Mouse (Mus musculus): ENCODE measurements at regions not wholly inside any gene's neighbourhood (a gene's known extent, or its start where the extent isn't known, plus 50 kb on each side); places are given as distances from the start of the nearest gene placed in this dataset.

DNA sequence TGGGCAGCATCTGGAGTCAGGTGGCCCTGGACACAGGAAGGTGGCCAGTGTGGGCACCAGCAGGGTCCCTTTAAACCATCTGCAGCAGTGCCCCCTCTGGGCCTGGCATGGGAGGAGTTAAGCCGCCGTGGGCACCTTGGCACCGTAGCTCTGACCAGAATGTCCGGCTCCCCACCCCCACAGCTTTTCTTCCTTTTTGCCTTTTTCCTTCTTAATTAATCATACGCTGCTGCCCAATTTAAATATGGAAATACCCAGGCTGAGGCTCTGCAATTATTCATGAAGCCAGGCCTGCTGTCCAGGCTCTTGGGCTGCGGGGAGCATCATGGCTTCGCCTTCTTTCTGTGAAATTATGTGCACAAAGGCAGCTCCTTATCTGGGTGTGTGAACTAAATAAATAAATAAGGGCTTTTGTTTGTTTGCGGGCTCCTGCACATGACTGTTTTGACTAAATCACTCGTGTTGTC, 70.6 kb upstream of the Wnt7b start:
- Histone ChIP-seq H3K36me3 (no peaks in the 10 kb centered on the region), H3K9me3 (no peaks in the 10 kb centered on the region), H3K9ac (peak overlapping the region; percentile 4; the same call in 1 of the 2 replicates), H3K27me3 (replicated peaks) (peaks cover 42% of the 10 kb centered on the region), H3K4me1 (peaks cover 58% of the 10 kb centered on the region), H3K4me3 (no peak overlapping the region), H3K4me2 (replicated peaks) (peak overlapping the region; percentile 64), H3K27ac (peak overlapping the region; percentile 97)
- peak; percentile 52 for ATAC-seq (ENCODE audit: low FRiP score, low read depth)
- WGBS = 46% methylated on average over 9 of the region's 9 CpGs

DNA sequence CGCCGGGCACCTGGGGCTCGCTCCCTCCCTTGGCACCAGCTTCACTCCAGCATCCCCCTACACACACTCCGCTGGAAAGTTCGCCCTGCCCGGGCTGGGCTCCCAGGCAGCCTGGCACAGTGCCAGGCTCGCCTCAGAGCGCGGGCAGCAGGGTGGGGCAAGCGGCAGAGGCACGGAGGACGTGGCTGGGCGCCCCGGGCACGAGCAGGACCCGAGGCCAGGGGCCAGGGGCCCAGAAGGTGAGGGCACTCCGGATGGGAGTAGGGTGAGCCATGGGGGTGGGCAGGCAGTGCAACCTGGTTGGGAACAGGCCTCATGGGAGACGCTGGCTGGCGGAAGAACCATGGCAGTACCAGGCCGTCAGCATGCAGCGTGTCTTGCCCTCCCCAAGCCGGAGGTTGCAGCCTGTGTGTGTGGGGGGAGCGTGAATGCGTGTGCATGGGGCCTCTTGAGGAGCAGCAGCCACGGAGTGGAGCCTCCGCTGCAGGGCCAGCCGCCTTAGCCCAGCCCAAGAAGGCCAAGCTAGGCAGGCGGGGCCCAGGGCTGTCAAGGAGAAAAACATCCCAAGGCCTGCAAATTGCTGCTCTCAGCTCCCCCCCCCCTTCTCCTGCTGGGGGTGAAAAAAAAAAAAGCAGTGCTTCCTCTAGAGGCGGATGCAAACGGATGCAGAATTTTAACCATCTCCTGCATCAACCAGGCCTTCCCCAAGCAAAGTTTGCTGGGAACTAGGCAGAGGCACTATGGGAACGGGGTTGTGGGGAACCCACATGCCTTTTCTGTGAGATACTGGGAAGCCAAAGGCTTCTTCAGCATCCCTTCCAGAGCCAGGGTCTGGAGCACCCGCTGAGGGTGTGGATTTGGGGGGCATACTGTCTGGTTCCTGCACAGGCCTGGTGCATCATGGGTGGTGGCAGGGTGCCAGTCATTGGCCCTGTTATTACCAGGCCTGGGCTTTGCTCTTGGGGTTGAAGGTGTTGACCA, 71.4 kb upstream of the Wnt7b start:
- ATAC-seq (ENCODE audit: low FRiP score, low read depth) = peak; percentile 82
- Histone ChIP-seq H3K36me3 (no peaks in the 10 kb centered on the region), H3K9ac (peak overlapping the region; percentile 75), H3K27me3 (replicated peaks) (peaks cover 42% of the 10 kb centered on the region), H3K4me3 (peak overlapping the region; percentile 32), H3K27ac (peak overlapping the region; percentile 97), H3K4me2 (replicated peaks) (peak overlapping the region; percentile 64), H3K4me1 (peaks cover 58% of the 10 kb centered on the region), H3K9me3 (no peaks in the 10 kb centered on the region)
- WGBS = 40% methylated on average over 32 of the region's 32 CpGs

DNA sequence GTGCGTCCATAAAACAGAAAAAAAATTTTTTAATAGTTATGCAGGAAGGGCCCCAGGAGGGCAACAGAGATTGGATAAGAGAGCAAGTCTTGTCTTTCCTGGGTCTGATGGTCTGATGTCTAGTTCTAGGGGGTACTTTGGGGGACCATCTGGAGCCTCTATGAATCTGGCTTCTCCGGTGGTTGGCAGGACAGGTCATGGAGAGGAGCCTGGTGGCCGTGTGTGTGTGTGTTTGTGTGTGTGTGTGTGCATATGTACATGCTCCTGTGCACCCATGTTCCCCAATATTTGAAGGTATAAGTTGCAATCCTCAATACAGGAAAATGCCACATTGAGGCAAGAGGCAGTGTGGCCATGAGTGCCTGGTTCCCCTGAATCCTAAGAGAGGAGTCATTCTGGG, 72.5 kb upstream of the Wnt7b start:
- no peak for ATAC-seq (ENCODE audit: low FRiP score, low read depth)
- 0 out of 2 replicates have a peak overlapping the region, but pooled peaks have one; percentile 21 for H3K9ac ChIP-seq
- H3K9me3 ChIP-seq = no peaks in the 10 kb centered on the region
- WGBS = 79% methylated on average over 3 of the region's 3 CpGs
- peaks cover 58% of the 10 kb centered on the region for H3K4me1 ChIP-seq
- peak overlapping the region; percentile 63 for H3K27ac ChIP-seq
- H3K27me3 ChIP-seq (replicated peaks) = peaks cover 41% of the 10 kb centered on the region
- no peak overlapping the region for H3K4me3 ChIP-seq
- H3K4me2 ChIP-seq (replicated peaks) = peak overlapping the region; percentile 64
- no peaks in the 10 kb centered on the region for H3K36me3 ChIP-seq

DNA sequence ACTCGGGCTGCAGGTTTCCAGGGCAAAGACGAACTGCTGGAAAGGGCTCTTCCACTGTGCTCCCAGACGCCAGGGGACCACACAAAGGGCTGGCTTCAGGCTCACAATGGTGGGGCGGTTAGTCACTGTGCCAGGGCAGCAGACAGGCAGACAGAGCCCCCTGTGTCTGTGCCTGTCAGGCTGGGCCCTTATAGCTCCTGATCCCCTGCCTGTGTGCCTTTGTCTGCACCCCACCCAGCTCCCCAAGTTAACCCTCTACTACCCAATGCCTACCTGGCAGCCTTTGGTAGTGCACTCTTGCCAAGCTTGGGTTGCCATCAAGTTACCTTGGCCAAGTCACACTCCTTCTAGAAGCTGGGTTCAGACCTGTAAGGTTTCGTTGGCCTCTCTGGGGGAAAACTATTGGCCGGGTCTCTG, 73.5 kb upstream of the Wnt7b start:
- Histone ChIP-seq H3K9ac (peak overlapping the region; percentile 27; the same call in 1 of the 2 replicates), H3K4me3 (no peak overlapping the region), H3K4me1 (peaks cover 61% of the 10 kb centered on the region), H3K27me3 (replicated peaks) (peaks cover 44% of the 10 kb centered on the region), H3K36me3 (no peaks in the 10 kb centered on the region), H3K4me2 (replicated peaks) (peak overlapping the region; percentile 64), H3K27ac (peak overlapping the region; percentile 11; the same call in 1 of the 2 replicates), H3K9me3 (no peaks in the 10 kb centered on the region)
- ATAC-seq (ENCODE audit: low FRiP score, low read depth) = peak; percentile 70
- WGBS = 34% methylated on average over 6 of the region's 6 CpGs

DNA sequence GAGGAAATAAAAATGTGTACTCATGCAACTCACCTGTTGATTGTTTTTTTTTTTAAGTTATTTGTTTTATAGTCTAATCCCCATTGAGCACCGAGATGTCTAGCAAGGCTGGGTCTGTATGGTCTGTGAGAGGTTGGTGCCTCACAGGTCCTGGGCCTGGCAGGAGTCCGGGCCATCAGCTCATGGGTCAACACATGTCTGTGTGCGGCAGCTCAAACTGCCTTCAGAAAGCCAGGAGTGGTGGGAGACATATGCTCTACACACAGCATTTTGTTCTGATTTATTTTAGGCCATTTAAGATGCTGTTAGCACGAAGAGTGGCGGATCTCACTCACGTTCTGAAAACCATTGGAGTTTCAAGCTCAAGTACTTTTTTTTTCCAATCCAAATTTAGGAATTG, 74.6 kb upstream of the Wnt7b start:
- 76% methylated on average over 6 of the region's 6 CpGs for WGBS
- H3K4me1 ChIP-seq = peaks cover 59% of the 10 kb centered on the region
- ATAC-seq (ENCODE audit: low FRiP score, low read depth) = no peak

DNA sequence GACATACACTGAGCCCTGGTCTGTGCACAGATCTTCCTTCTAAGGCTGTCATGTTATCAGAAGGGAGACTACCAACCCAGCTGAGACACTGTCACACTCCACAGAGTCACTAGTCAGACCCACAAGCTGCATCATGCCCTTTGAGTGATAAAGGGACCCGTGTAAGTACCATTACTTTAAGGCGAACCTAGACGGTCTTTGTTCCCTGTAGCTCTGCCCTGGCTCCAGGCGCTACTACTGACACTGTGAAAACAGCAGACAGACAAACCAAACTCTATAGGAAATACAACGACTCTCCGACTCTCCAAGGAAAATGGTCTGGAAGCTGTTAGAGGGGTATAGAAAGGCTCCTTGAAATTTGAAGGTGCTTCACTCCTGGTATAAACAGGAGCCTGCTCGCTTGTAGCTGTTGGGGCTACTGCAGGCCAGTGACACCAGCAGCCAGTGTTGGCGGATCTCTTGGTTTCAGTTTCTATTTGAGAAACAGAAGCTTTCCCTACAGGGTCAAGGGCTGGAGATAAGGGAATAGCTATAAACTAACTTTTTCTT, 75.2 kb upstream of the Wnt7b start:
- 64% methylated on average over 8 of the region's 8 CpGs for WGBS

More for the DNA sequence above, 74.6 kb upstream of the Wnt7b start:
- Histone ChIP-seq H3K4me2 (replicated peaks) (0 out of 2 replicates have a peak overlapping the region, but pooled peaks have one; percentile 9), H3K4me3 (no peak overlapping the region), H3K9me3 (no peaks in the 10 kb centered on the region), H3K9ac (no peak overlapping the region), H3K27me3 (replicated peaks) (peaks cover 55% of the 10 kb centered on the region), H3K36me3 (no peaks in the 10 kb centered on the region), H3K27ac (no peak overlapping the region)

DNA sequence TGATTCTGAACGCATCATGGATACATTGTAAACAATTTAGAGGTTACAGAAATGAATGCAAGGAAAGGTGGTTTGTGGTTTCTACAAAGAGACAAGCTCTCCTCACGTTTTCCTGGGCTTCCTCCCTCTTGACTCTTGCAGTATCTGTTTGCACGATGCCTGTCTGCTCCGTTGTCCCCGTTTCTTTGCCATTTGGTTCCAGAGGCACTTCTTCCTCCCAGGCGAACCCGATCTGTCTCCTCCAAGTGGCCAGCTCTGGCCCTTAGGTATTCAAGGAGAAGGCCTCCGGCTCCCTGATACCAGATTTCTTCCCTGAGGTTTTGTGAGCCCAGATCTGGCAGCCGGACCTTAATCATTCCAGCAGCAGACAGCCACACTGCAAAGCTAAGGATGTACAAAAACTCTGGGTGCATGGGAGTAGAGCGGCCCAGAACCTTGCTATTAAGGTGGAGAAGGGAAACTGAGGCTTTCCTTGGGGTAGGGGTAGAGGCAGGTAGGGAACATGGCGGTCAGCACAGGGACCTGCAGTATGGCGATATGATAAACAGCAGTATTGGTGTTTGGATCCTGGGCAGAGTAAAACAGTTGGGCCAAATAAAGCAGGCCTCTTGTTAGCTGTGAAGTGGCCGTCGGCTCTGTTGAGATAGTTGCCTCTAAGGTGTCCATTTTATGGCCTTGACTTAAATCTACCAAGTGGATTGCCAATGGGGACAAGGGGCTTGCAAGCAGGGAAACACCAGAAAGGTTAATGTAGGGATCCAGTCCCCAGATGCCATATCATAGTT, 76.0 kb upstream of the Wnt7b start:
- Histone ChIP-seq H3K9me3 (no peaks in the 10 kb centered on the region), H3K4me2 (replicated peaks) (no peak overlapping the region), H3K27ac (no peak overlapping the region), H3K9ac (no peak overlapping the region), H3K4me3 (no peak overlapping the region), H3K27me3 (replicated peaks) (peaks cover 69% of the 10 kb centered on the region), H3K4me1 (peaks cover 47% of the 10 kb centered on the region), H3K36me3 (no peaks in the 10 kb centered on the region)
- 81% methylated on average over 14 of the region's 14 CpGs for WGBS
- no peak for ATAC-seq (ENCODE audit: low FRiP score, low read depth)

More for the DNA sequence above, 75.2 kb upstream of the Wnt7b start:
- no peaks in the 10 kb centered on the region for H3K36me3 ChIP-seq
- H3K4me3 ChIP-seq = no peak overlapping the region
- no peak overlapping the region for H3K9ac ChIP-seq
- H3K4me2 ChIP-seq (replicated peaks) = no peak overlapping the region
- ATAC-seq (ENCODE audit: low FRiP score, low read depth) = no peak
- no peak overlapping the region for H3K27ac ChIP-seq
- H3K27me3 ChIP-seq (replicated peaks) = peaks cover 61% of the 10 kb centered on the region
- peaks cover 54% of the 10 kb centered on the region for H3K4me1 ChIP-seq
- no peaks in the 10 kb centered on the region for H3K9me3 ChIP-seq

DNA sequence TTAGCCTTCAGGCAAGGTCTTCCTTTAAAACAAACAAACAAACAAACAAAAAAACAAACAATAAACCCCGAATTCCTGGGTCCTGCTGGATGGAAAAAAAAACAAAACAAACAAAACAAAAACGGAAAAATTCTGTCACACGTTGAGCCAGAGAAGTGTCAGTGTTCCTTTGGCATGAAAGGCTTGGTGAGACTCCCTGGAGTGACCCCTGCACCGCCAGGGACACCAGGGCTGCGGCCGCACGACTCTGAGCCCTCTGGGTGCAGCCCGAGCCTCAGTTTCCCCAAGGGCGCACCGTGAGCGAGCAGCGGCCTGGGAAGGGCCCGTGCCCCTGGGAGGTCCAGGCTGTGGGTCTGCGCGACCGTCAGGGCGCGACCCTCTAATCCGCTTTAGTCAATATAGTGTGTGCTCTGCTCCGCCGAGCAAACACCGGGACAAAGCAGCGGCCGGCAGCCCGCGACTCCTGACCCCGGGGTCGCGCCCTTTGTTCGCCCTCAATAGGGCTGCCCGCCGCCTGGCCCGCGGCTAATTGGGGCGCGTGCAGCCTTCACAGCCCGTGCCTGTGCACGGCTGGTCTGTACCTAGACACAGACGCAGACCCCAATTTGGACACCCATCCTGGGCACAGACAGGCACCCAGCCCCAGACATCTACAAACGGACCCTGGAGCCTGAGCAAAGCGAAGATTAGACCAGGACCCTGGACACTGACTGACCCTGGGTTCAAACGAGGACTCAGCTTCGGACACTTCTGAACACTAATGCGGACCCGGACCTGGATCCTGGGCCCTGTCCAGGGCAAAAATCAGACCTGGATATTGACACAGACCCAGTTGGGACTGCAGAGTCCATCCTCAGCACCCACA, 74.0 kb upstream of the Ppara start:
- H3K9me3 ChIP-seq = no peaks in the 10 kb centered on the region
- H3K27me3 ChIP-seq (replicated peaks) = peaks cover 88% of the 10 kb centered on the region
- 0 out of 2 replicates have a peak overlapping the region, but pooled peaks have one; percentile 21 for H3K9ac ChIP-seq
- H3K4me1 ChIP-seq = peaks cover 29% of the 10 kb centered on the region
- no peak overlapping the region for H3K27ac ChIP-seq
- WGBS = 9% methylated on average over 45 of the region's 45 CpGs
- H3K4me3 ChIP-seq = peak overlapping the region; percentile 9; the same call in 1 of the 2 replicates
- H3K4me2 ChIP-seq (replicated peaks) = peak overlapping the region; percentile 48
- H3K36me3 ChIP-seq = no peaks in the 10 kb centered on the region
- ATAC-seq (ENCODE audit: low FRiP score, low read depth) = no peak

DNA sequence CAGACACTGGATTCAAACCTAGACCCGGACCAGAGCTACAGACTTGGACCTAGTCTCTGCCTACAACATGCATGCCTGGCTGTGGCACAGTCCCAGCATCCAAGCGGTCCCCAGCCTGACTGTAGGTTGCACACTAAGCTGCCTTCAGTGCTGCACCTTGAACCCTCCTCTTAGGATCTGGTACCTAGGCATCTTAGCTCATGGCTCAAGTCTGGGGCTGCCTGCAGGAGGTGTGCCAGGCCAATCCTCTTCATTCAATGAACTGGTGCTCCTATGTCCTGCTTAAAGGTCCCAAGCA, 73.4 kb upstream of the Ppara start:
- Histone ChIP-seq H3K36me3 (no peaks in the 10 kb centered on the region), H3K4me3 (no peak overlapping the region), H3K27me3 (replicated peaks) (peaks cover 83% of the 10 kb centered on the region), H3K9ac (no peak overlapping the region), H3K4me2 (replicated peaks) (no peak overlapping the region), H3K4me1 (peaks cover 23% of the 10 kb centered on the region), H3K27ac (no peak overlapping the region), H3K9me3 (no peaks in the 10 kb centered on the region)
- no peak for ATAC-seq (ENCODE audit: low FRiP score, low read depth)
- 68% methylated on average over 2 of the region's 2 CpGs for WGBS

DNA sequence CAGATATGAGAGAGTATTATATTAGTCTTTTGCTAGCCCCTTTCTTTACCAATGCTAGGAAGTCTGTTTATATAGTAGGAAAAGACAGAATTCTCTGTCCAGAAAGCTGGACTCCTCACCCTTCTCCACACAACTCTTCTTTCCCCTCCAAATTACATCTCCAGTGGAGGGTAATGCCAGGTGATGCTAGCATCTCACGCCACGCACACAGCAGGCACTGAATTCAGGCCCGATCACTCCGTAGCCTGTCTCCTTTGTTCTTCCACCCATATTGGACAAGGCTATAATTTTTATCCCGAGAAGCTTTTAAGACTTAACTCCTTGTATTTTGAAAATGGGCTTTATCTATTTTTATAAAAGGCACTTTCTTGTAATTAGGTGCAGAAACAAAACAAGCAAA, 73.0 kb upstream of the Ppara start:
- peaks cover 22% of the 10 kb centered on the region for H3K4me1 ChIP-seq

DNA sequence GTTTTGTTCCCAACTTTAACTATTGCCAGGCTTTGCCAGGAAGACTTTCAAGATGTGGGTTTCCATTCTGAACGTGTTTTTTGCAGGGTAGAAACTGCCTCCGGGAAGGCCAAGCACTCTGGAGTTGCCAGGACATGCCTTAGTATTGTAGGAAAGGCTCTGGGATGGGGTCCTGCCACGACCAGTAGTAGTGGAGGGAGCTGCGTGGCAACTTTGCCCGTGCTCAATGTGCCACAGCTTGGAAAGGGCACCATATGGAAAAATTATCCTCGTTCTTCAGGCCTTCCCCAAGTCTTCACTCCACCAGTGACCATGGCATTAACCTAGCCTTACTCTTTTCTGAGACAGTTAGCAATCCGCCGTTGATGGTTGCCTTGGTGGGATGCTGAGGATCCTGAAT, 72.5 kb upstream of the Ppara start:
- Histone ChIP-seq H3K27ac (no peak overlapping the region), H3K4me1 (peaks cover 17% of the 10 kb centered on the region), H3K9ac (no peak overlapping the region), H3K4me2 (replicated peaks) (no peak overlapping the region), H3K27me3 (replicated peaks) (peaks cover 81% of the 10 kb centered on the region), H3K9me3 (no peaks in the 10 kb centered on the region), H3K36me3 (no peaks in the 10 kb centered on the region), H3K4me3 (no peak overlapping the region)
- no peak for ATAC-seq (ENCODE audit: low FRiP score, low read depth)
- 92% methylated on average over 8 of the region's 8 CpGs for WGBS

More for the DNA sequence above, 73.0 kb upstream of the Ppara start:
- Histone ChIP-seq H3K9ac (no peak overlapping the region), H3K36me3 (no peaks in the 10 kb centered on the region), H3K27me3 (replicated peaks) (peaks cover 86% of the 10 kb centered on the region), H3K4me2 (replicated peaks) (no peak overlapping the region), H3K27ac (no peak overlapping the region), H3K9me3 (no peaks in the 10 kb centered on the region), H3K4me3 (no peak overlapping the region)
- ATAC-seq (ENCODE audit: low FRiP score, low read depth) = no peak
- WGBS = 73% methylated on average over 5 of the region's 5 CpGs

All from neural tube, embryonic 12.5 days (tissue).